Mouse (Mus musculus) lung, adult 2 months (tissue): ENCODE results near the gene Gm10097.

ENCODE experiments used
- CTCF ChIP-seq: fragments of 200-500 bp; IDR thresholded peaks from 2 replicates; pipeline ENCODE4 v1.5.1; 2011; ENCODE audit warnings: mild to moderate bottlenecking, low read length, control low read depth; ENCODE audit not compliant: insufficient read depth
- POLR2A ChIP-seq: fragments of 200-500 bp; IDR thresholded peaks from 2 replicates; pipeline ENCODE4 v1.6.1; 2011; ENCODE audit warnings: low read depth, mild to moderate bottlenecking, control low read depth, low read length, borderline replicate concordance; ENCODE audit errors: extremely low read depth

DNA sequence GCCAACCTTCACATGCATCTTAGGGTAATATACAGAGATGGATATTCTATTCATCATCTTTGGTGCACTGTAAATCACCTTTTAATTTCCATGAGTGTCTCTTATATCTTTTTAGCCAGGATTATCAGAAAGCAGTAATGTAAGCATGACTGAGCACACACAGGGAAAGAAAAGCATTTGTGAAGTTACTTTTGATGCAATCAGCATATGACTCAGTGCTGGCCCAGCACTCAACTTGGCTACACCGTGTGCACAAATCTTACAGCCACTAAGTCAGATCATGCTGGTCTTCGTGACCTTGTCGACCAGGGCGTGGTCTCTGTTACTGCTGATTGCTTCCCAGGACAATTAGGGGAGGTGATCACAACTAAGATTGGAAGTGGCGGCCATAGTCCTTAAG, 16.8 kb downstream of the Gm10097 start:
- TF ChIP-seq POLR2A (no peak), CTCF (no peak)
